Mouse (Mus musculus): ENCODE results near the gene Plekhh1. TPM values are rescaled to one million over a fixed set of nuclear protein-coding genes. Genes with fewer than 3 reads are reported as not detected.

The Plekhh1 gene
- total and polyA plus RNA-seq, 3 experiments: 0.27 to 1.9 (median 0.69) TPM

DNA sequence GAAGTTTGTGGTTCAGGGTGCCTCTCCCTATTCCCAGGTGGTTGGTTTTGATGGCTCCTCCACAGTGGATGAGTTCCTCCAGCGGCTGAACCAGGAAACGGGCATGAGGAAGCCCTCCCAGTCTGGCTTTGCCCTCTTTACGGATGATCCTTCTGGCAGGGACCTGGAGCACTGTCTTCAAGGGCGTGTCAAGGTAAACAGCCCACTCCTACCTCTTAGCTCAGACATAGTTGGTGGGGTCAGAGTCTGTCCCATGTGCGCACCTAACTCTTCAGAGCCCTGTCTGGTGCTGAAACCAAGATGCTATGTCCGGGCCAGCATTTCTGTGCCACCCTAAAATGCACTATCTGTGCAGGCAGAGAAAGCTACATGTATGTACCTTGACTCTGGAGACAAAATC lies 44.4 kb downstream of the Plekhh1 start:
- no peaks in the 10 kb centered on the region for H3K9me3 ChIP-seq (replicated peaks; ENCODE audit: low read length)
- TF ChIP-seq MYC (IDR thresholded peaks at IDR 0.05; ENCODE audit: low read depth, low read length): no peak
- TF ChIP-seq MAX (IDR thresholded peaks at IDR 0.05; ENCODE audit: low read length): no peak
- no peak for TF ChIP-seq POLR2A (IDR thresholded peaks at IDR 0.05; ENCODE audit: low read depth, low read length)
- no peak for TF ChIP-seq CTCF (conservative IDR thresholded peaks at IDR 0.05 in 1 of 2, IDR thresholded peaks at IDR 0.05 in 1 of 2; ENCODE audit: low read depth in 2 of 2, low read length in 2 of 2)
- TF ChIP-seq USF1 (IDR thresholded peaks at IDR 0.05; ENCODE audit: low read depth, low read length): no peak
- TF ChIP-seq NELFE (IDR thresholded peaks at IDR 0.05; ENCODE audit: low read depth, low read length): no peak
- no peak for TF ChIP-seq UBTF (IDR thresholded peaks at IDR 0.05; ENCODE audit: low read depth, low read length)
- no peak for TF ChIP-seq PAX5 (IDR thresholded peaks at IDR 0.05; ENCODE audit: low read length)
- TF ChIP-seq CHD1 (IDR thresholded peaks at IDR 0.05; ENCODE audit: low read depth, low read length): no peak
- no peak for TF ChIP-seq IRF4 (IDR thresholded peaks at IDR 0.05; ENCODE audit: low read depth, low read length)
- no peak for TF ChIP-seq POLR2AphosphoS2 (IDR thresholded peaks at IDR 0.05; ENCODE audit: low read depth, low read length)
- H3K79me2 ChIP-seq (replicated peaks; ENCODE audit: control insufficient read depth, extremely low read depth, insufficient read depth, poor library complexity, severe bottlenecking): no peaks in the 10 kb centered on the region
- peaks cover 54 to 84% of the 10 kb centered on the region in 2 experiments for H3K36me3 ChIP-seq (replicated peaks in 1 of 2; ENCODE audit: control insufficient read depth in 1 of 2, insufficient read depth in 1 of 2, low read length in 1 of 2)
- no peak overlapping the region for H3K27ac ChIP-seq (ENCODE audit: insufficient read depth, low read depth)
- no peaks in the 10 kb centered on the region for H3K27me3 ChIP-seq (replicated peaks)
- no peak overlapping the region for H3K4me3 ChIP-seq (replicated peaks in 1 of 3; ENCODE audit: low read depth in 2 of 3, low read length in 2 of 3, poor library complexity in 1 of 3)
- dilution Hi-C loops (cut with MboI; ENCODE audit: extremely low pct_ligation_motif_present, extremely low pct_unique_long_range_greater_than_20kb, low sequenced_read_pairs) (no loop called here), in situ Hi-C loops (cut with MboI; ENCODE audit: low pct_ligation_motif_present, low pct_unique_long_range_greater_than_20kb, low sequenced_read_pairs) (no loop called here)
- peaks cover 0 to 2% of the 10 kb centered on the region in 2 experiments; a peak in 1 of 4 replicates for H3K4me1 ChIP-seq (ENCODE audit: control insufficient read depth in 1 of 2, insufficient read depth in 2 of 2)
- DNase-seq (ENCODE audit: extremely low read depth): no peak
- no peak overlapping the region for H3K4me2 ChIP-seq (ENCODE audit: insufficient read depth, low read depth, poor library complexity, severe bottlenecking)
- H3K9ac ChIP-seq (ENCODE audit: insufficient read depth, low read depth): no peak overlapping the region

DNA sequence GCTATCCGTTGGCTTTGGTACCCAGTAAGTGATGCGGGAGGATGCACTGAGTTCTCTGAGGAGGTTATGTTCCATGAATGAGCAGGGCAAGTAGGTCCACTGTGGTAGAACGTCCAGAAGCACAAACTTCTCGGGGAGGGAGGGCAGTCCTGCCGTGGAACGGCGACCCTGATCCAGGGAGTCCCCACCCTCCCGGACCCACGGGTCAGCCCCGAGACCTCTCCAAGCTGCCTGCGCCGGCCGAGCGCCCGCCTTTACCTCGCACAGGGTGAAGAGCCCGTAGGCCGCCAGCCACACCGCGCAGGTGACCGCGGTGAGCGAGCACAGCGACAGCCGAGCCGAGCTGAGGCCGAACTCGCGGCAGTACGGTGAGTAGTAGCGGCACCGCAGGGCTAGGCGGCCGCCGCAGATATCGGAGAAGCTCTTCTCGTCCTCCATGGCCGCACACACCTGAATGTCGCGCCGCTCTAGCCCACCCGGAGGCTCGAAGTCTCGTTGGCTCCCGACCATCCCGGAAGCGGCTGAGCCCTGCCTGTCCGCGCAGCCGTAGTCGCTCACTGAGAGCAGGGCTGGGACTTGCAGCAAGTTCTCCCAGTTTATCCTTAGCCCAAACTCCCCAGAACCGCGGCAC lies 60.3 kb downstream of the Plekhh1 start, which contains the start of gene Pigh:
Pigh (minus strand) TSS at position 470 of the 631 bp plus-strand sequence.
- Histone ChIP-seq H3K27me3 (replicated peaks) (no peaks in the 10 kb centered on the region), H3K27ac (ENCODE audit: insufficient read depth, low read depth) (peak within 1 kb of the TSS; percentile 32; the same call in 1 of the 2 replicates), H3K9me3 (replicated peaks; ENCODE audit: low read length) (peaks cover 4% of the 10 kb centered on the region), H3K9ac (ENCODE audit: insufficient read depth, low read depth) (peak within 1 kb of the TSS; percentile 65), H3K79me2 (replicated peaks; ENCODE audit: control insufficient read depth, extremely low read depth, insufficient read depth, poor library complexity, severe bottlenecking) (no peaks in the 10 kb centered on the region; the same call in none of the 2 replicates), H3K4me1 (ENCODE audit: control insufficient read depth in 1 of 2, insufficient read depth in 2 of 2) (peaks cover 0 to 37% of the 10 kb centered on the region in 2 experiments; a peak in 2 of 4 replicates), H3K4me2 (ENCODE audit: insufficient read depth, low read depth, poor library complexity, severe bottlenecking) (peak within 1 kb of the TSS; percentile 44; the same call in 1 of the 2 replicates), H3K36me3 (replicated peaks in 1 of 2; ENCODE audit: control insufficient read depth in 1 of 2, insufficient read depth in 1 of 2, low read length in 1 of 2) (peaks cover 13 to 33% of the 10 kb centered on the region in 2 experiments), H3K4me3 (replicated peaks in 1 of 3; ENCODE audit: low read depth in 2 of 3, low read length in 2 of 3, poor library complexity in 1 of 3) (peak within 1 kb of the TSS; percentile 75 to 99 (median 83))
- TF ChIP-seq ZC3H11A (IDR thresholded peaks at IDR 0.05; ENCODE audit: low read depth, low read length) (no peak), ELF1 (IDR thresholded peaks at IDR 0.05; ENCODE audit: low read depth, low read length) (peak; percentile 99), IRF4 (IDR thresholded peaks at IDR 0.05; ENCODE audit: low read depth, low read length) (peak; percentile 42; the same call in 1 of the 2 replicates), POLR2A (IDR thresholded peaks at IDR 0.05; ENCODE audit: low read depth, low read length) (peak; percentile 89), MEF2A (IDR thresholded peaks at IDR 0.05; ENCODE audit: borderline replicate concordance, low read depth, low read length) (no peak), MXI1 (IDR thresholded peaks at IDR 0.05; ENCODE audit: low read depth, low read length) (peak; percentile 25; the same call in 1 of the 2 replicates), MAX (IDR thresholded peaks at IDR 0.05; ENCODE audit: low read length) (peak; percentile 56), KAT2A (IDR thresholded peaks at IDR 0.05; ENCODE audit: insufficient replicate concordance, low read length) (0 out of 2 replicates have a peak, but pooled peaks have one; percentile 18), ETS1 (conservative IDR thresholded peaks at IDR 0.05; ENCODE audit: low read depth, low read length) (peak; percentile 19; the same call in 1 of the 2 replicates), MYC (IDR thresholded peaks at IDR 0.05; ENCODE audit: low read depth, low read length) (peak; percentile 21; the same call in 1 of the 2 replicates), CTCF (conservative IDR thresholded peaks at IDR 0.05 in 1 of 2, IDR thresholded peaks at IDR 0.05 in 1 of 2; ENCODE audit: low read depth in 2 of 2, low read length in 2 of 2) (no peak), EP300 (IDR thresholded peaks at IDR 0.05; ENCODE audit: low read length) (no peak), HCFC1 (IDR thresholded peaks at IDR 0.05; ENCODE audit: low read depth, low read length) (peak; percentile 79), CHD2 (IDR thresholded peaks at IDR 0.05; ENCODE audit: low read length) (peak; percentile 40), BHLHE40 (IDR thresholded peaks at IDR 0.05; ENCODE audit: low read depth, low read length) (no peak), GABPA (IDR thresholded peaks at IDR 0.05; ENCODE audit: insufficient replicate concordance, low read depth, low read length) (0 out of 2 replicates have a peak, but pooled peaks have one; percentile 6), POLR2AphosphoS2 (IDR thresholded peaks at IDR 0.05; ENCODE audit: low read depth, low read length) (0 out of 2 replicates have a peak, but pooled peaks have one; percentile 46), NRF1 (IDR thresholded peaks at IDR 0.05; ENCODE audit: low read depth, low read length) (peak; percentile 82), MAZ (IDR thresholded peaks at IDR 0.05; ENCODE audit: low read depth, low read length) (no peak), NELFE (IDR thresholded peaks at IDR 0.05; ENCODE audit: low read depth, low read length) (peak; percentile 78), ZMIZ1 (IDR thresholded peaks at IDR 0.05; ENCODE audit: low read depth, low read length) (peak; percentile 62), TCF12 (IDR thresholded peaks at IDR 0.05; ENCODE audit: low read depth, low read length) (peak; percentile 80), SMC3 (IDR thresholded peaks at IDR 0.05; ENCODE audit: low read depth, low read length) (peak; percentile 14), TBP (conservative IDR thresholded peaks at IDR 0.05; ENCODE audit: low read depth, low read length) (peak; percentile 61; the same call in 1 of the 2 replicates), SIN3A (IDR thresholded peaks at IDR 0.05; ENCODE audit: low read length) (peak; percentile 48; the same call in 1 of the 2 replicates), UBTF (IDR thresholded peaks at IDR 0.05; ENCODE audit: low read depth, low read length) (0 out of 2 replicates have a peak, but pooled peaks have one; percentile 33)
- peak; percentile 84 for DNase-seq (ENCODE audit: extremely low read depth)
- in situ Hi-C loops (cut with MboI; ENCODE audit: low pct_ligation_motif_present, low pct_unique_long_range_greater_than_20kb, low sequenced_read_pairs): loop anchor here (5.0 to 25.0 kb wide), 2 partner anchors 37 to 1027 kb away; no protein-coding TSS in a partner anchor
- dilution Hi-C loops (cut with MboI; ENCODE audit: extremely low pct_ligation_motif_present, extremely low pct_unique_long_range_greater_than_20kb, low sequenced_read_pairs): no loop called here
